In genomic region chr11:34337907-34338306, GRCm38 (mm10) we compare ENCODE assay signal across 20 mouse cellular contexts. TPM values are rescaled to one million over a fixed set of nuclear protein-coding genes. Genes with fewer than 3 reads are reported as not detected.
A peak's percentile ranks its signal among the peaks of the same experiment; 100 is the strongest.
DNase-seq lines count a peak whose midpoint lies in the region; ATAC-seq and TF ChIP-seq lines count a peak whose summit lies in the region.
"Had no signal": no experiment of that assay in that cellular context is flagged by ENCODE, and none has a peak within 500 bp of the region (broad histone marks: within the 10 kb centered on the region; RNA-seq: fewer than 3 reads in every experiment).

No protein-coding gene starts in this region.

- no peak for TF ChIP-seq POLR2A in bone marrow macrophage, adult 2 months (IDR thresholded peaks at IDR 0.05; ENCODE audit: borderline replicate concordance, low read depth, low read length)

- peak; percentile 23 for TF ChIP-seq CTCF in left cerebral cortex, adult 2 months (IDR thresholded peaks at IDR 0.05)
- TF ChIP-seq CTCF in E14TG2a.4 (conservative IDR thresholded peaks at IDR 0.05; ENCODE audit: low read length) = peak; percentile 95
- peak; percentile 43; the same call in 1 of the 2 replicates for TF ChIP-seq CTCF in bone marrow macrophage, adult 2 months (IDR thresholded peaks at IDR 0.05; ENCODE audit: low read depth, low read length)

- peaks cover 18% of the 10 kb centered on the region for H3K4me1 ChIP-seq in E14TG2a.4 (replicated peaks; ENCODE audit: low read depth, low read length)
- H3K4me1 ChIP-seq in bone marrow macrophage, adult 2 months (ENCODE audit: control insufficient read depth, insufficient read depth, low read length) = no peaks in the 10 kb centered on the region
- peaks cover 4% of the 10 kb centered on the region; the same call in 1 of the 2 replicates for H3K4me1 ChIP-seq in forebrain, embryonic 13.5 days

- no peak for DNase-seq in left cerebral cortex, adult 2 months (ENCODE audit: extremely low spot score in 1 of 2, low spot score in 2 of 2)
- DNase-seq in left cerebral cortex, adult 9 months (ENCODE audit: low spot score in 2 of 2) = no peak
- DNase-seq in A20 (ENCODE audit: low read depth, low spot score) = peak; percentile 20
- no peak for DNase-seq in cerebellum, postnatal 4 days (ENCODE audit: low spot score in 2 of 2)
- DNase-seq: cerebellum, adult 18-20 months; heart, adult 11 months; kidney, adult 2 months; kidney, postnatal 4 days; layer of hippocampus, postnatal 36 days; lung, adult 18-20 months; right cerebral cortex, postnatal 4 days; thymus, postnatal 14 days had no signal

- no peak overlapping the region for H3K4me2 ChIP-seq in forebrain, embryonic 13.5 days
- H3K4me2 ChIP-seq: embryonic facial prominence, embryonic 15.5 days; forebrain, embryonic 12.5 days; hindbrain, embryonic 14.5 days; midbrain, embryonic 15.5 days had no signal

- H3K27ac ChIP-seq in left cerebral cortex, adult 2 months = no peak overlapping the region
- no peak overlapping the region for H3K27ac ChIP-seq in bone marrow macrophage, adult 2 months (ENCODE audit: insufficient read depth, low read depth, low read length)
- H3K27ac ChIP-seq in forebrain, embryonic 13.5 days = no peak overlapping the region
- H3K27ac ChIP-seq: embryonic facial prominence, embryonic 15.5 days; forebrain, embryonic 12.5 days; hindbrain, embryonic 14.5 days; midbrain, embryonic 15.5 days had no signal

- ATAC-seq in forebrain, embryonic 13.5 days = no peak
- ATAC-seq: midbrain, embryonic 15.5 days had no signal

- no peaks in the 10 kb centered on the region for H3K36me3 ChIP-seq in E14TG2a.4 (ENCODE audit: insufficient read depth, low read length)
- no peaks in the 10 kb centered on the region for H3K36me3 ChIP-seq in forebrain, embryonic 13.5 days (ENCODE audit: poor library complexity, severe bottlenecking)
- H3K36me3 ChIP-seq: embryonic facial prominence, embryonic 15.5 days; forebrain, embryonic 12.5 days; midbrain, embryonic 15.5 days had no signal

- intact Hi-C loops in left cerebral cortex, adult 2 months (cut with DNase I) = no loop called here

- no peaks in the 10 kb centered on the region for H3K9me3 ChIP-seq in E14TG2a.4 (ENCODE audit: low read length)
- no peaks in the 10 kb centered on the region for H3K9me3 ChIP-seq in forebrain, embryonic 13.5 days (replicated peaks)
- H3K9me3 ChIP-seq: embryonic facial prominence, embryonic 15.5 days; forebrain, embryonic 12.5 days; midbrain, embryonic 15.5 days had no signal

- 79% methylated on average over 1 of the region's 1 CpGs for WGBS in forebrain, embryonic 13.5 days

- no peak overlapping the region for H3K4me3 ChIP-seq in left cerebral cortex, adult 2 months
- H3K4me3 ChIP-seq in E14TG2a.4 (replicated peaks; ENCODE audit: low read length) = no peak overlapping the region
- no peak overlapping the region for H3K4me3 ChIP-seq in bone marrow macrophage, adult 2 months (ENCODE audit: insufficient read depth, low read length)
- no peak overlapping the region for H3K4me3 ChIP-seq in forebrain, embryonic 13.5 days
- H3K4me3 ChIP-seq: embryonic facial prominence, embryonic 15.5 days; forebrain, embryonic 12.5 days; midbrain, embryonic 15.5 days had no signal

- H3K9ac ChIP-seq in forebrain, embryonic 13.5 days = no peak overlapping the region
- H3K9ac ChIP-seq: embryonic facial prominence, embryonic 15.5 days; forebrain, embryonic 12.5 days; hindbrain, embryonic 14.5 days; midbrain, embryonic 15.5 days had no signal

- H3K27me3 ChIP-seq in E14TG2a.4 (ENCODE audit: insufficient read depth, low read length) = peaks cover 7% of the 10 kb centered on the region; the same call in 1 of the 2 replicates
- no peaks in the 10 kb centered on the region for H3K27me3 ChIP-seq in forebrain, embryonic 13.5 days
- H3K27me3 ChIP-seq: embryonic facial prominence, embryonic 15.5 days; forebrain, embryonic 12.5 days; midbrain, embryonic 15.5 days had no signal

RNA-seq across cellular contexts. Expression of gene Fam196b, which starts 23.3 kb away (rescaled TPM):
- total RNA-seq in left cerebral cortex, adult 2 months (2021) = 1 to 10 TPM; 1.2 to 1.7 TPM
- not detected in 2 replicates for polyA plus RNA-seq in bone marrow macrophage, adult 2 months (2012; ENCODE audit: insufficient read depth, insufficient read length, missing spikeins)
- polyA plus RNA-seq in forebrain, embryonic 13.5 days (2015; fragmentation: Nextera tagmentation; extraction: Ambion mirVana) = 1.4 and 1.5 TPM in 2 replicates
- total RNA-seq: megakaryocyte progenitor cell, adult 5-6 weeks had no signal

Comparison
In these comparisons a context has a peak if more than half of its experiments do, and no peak if none do; other contexts are left out.
1. CTCF ChIP-seq: peak in every context shown above with its lines; median percentile 95 in E14TG2a.4; 43 in bone marrow macrophage, adult 2 months; 23 in left cerebral cortex, adult 2 months.